Mouse (Mus musculus): ENCODE measurements at regions not wholly inside any gene's neighbourhood (a gene's known extent, or its start where the extent isn't known, plus 50 kb on each side); places are given as distances from the start of the nearest gene placed in this dataset.

- no peak overlapping the region for H3K4me3 ChIP-seq (replicated peaks; ENCODE audit: low read length)
- no peaks in the 10 kb centered on the region for H3K27me3 ChIP-seq (ENCODE audit: control insufficient read depth, insufficient read depth, low read length)
- H3K4me1 ChIP-seq (ENCODE audit: control insufficient read depth, insufficient read depth, low read length) = no peaks in the 10 kb centered on the region
- DNase-seq (ENCODE audit: low spot score) = no peak
- H3K27ac ChIP-seq (replicated peaks; ENCODE audit: low read depth, low read length) = no peak overlapping the region
- ATAC-seq (ENCODE audit: low FRiP score, low read depth) = no peak
- no peaks in the 10 kb centered on the region for H3K36me3 ChIP-seq (ENCODE audit: control insufficient read depth, insufficient read depth, low read length)
- no peak overlapping the region for H3K4me2 ChIP-seq (replicated peaks; ENCODE audit: low read depth, low read length, severe bottlenecking)
- 89% methylated on average over 1 of the region's 1 CpGs for WGBS
- no peak for TF ChIP-seq POLR2A (IDR thresholded peaks at IDR 0.05; ENCODE audit: borderline replicate concordance, extremely low read depth, insufficient read depth, insufficient read length)
- H3K9me3 ChIP-seq (ENCODE audit: control insufficient read depth, low read length) = no peaks in the 10 kb centered on the region
- H3K9ac ChIP-seq (ENCODE audit: low read depth, low read length, severe bottlenecking) = no peak overlapping the region
Measured at GRCm38 (mm10) chr6:78821251-78821650, 352.6 kb upstream of the Reg3g start.

- no peaks in the 10 kb centered on the region for H3K27me3 ChIP-seq (ENCODE audit: control insufficient read depth, insufficient read depth, low read length)
- no peak overlapping the region for H3K4me2 ChIP-seq (replicated peaks; ENCODE audit: low read depth, low read length, severe bottlenecking)
- 57% methylated on average over 2 of the region's 2 CpGs for WGBS
- no peak overlapping the region for H3K4me3 ChIP-seq (replicated peaks; ENCODE audit: low read length)
- no peak for ATAC-seq (ENCODE audit: low FRiP score, low read depth)
- H3K9ac ChIP-seq (ENCODE audit: low read depth, low read length, severe bottlenecking) = no peak overlapping the region
- no peak for TF ChIP-seq POLR2A (IDR thresholded peaks at IDR 0.05; ENCODE audit: borderline replicate concordance, extremely low read depth, insufficient read depth, insufficient read length)
- no peaks in the 10 kb centered on the region for H3K4me1 ChIP-seq (ENCODE audit: control insufficient read depth, insufficient read depth, low read length)
- no peak for DNase-seq (ENCODE audit: low spot score)
- H3K36me3 ChIP-seq (ENCODE audit: control insufficient read depth, insufficient read depth, low read length) = no peaks in the 10 kb centered on the region
- no peak overlapping the region for H3K27ac ChIP-seq (replicated peaks; ENCODE audit: low read depth, low read length)
- no peaks in the 10 kb centered on the region for H3K9me3 ChIP-seq (ENCODE audit: control insufficient read depth, low read length)
Measured at GRCm38 (mm10) chr6:78797013-78797412, 328.3 kb upstream of the Reg3g start.

- no peaks in the 10 kb centered on the region for H3K36me3 ChIP-seq (ENCODE audit: control insufficient read depth, insufficient read depth, low read length)
- no peak overlapping the region for H3K4me3 ChIP-seq (replicated peaks; ENCODE audit: low read length)
- H3K4me1 ChIP-seq (ENCODE audit: control insufficient read depth, insufficient read depth, low read length) = no peaks in the 10 kb centered on the region
- H3K9ac ChIP-seq (ENCODE audit: low read depth, low read length, severe bottlenecking) = no peak overlapping the region
- no peak for TF ChIP-seq POLR2A (IDR thresholded peaks at IDR 0.05; ENCODE audit: borderline replicate concordance, extremely low read depth, insufficient read depth, insufficient read length)
- ATAC-seq (ENCODE audit: low FRiP score, low read depth) (no peak), DNase-seq (ENCODE audit: low spot score) (no peak)
- H3K27ac ChIP-seq (replicated peaks; ENCODE audit: low read depth, low read length) = no peak overlapping the region
- 77% methylated on average over 2 of the region's 2 CpGs for WGBS
- no peaks in the 10 kb centered on the region for H3K27me3 ChIP-seq (ENCODE audit: control insufficient read depth, insufficient read depth, low read length)
- H3K4me2 ChIP-seq (replicated peaks; ENCODE audit: low read depth, low read length, severe bottlenecking) = no peak overlapping the region
- no peaks in the 10 kb centered on the region for H3K9me3 ChIP-seq (ENCODE audit: control insufficient read depth, low read length)
Measured at GRCm38 (mm10) chr6:78788972-78789371, 320.3 kb upstream of the Reg3g start.

GRCm38 (mm10) chr6:78757619-78758018, 288.9 kb upstream of the Reg3g start:
- DNase-seq (ENCODE audit: low spot score) (no peak), ATAC-seq (ENCODE audit: low FRiP score, low read depth) (no peak)
- no peak overlapping the region for H3K27ac ChIP-seq (replicated peaks; ENCODE audit: low read depth, low read length)
- H3K4me1 ChIP-seq (ENCODE audit: control insufficient read depth, insufficient read depth, low read length) = no peaks in the 10 kb centered on the region
- H3K4me3 ChIP-seq (replicated peaks; ENCODE audit: low read length) = no peak overlapping the region
- no peaks in the 10 kb centered on the region; the same call in 1 of the 2 replicates for H3K9me3 ChIP-seq (ENCODE audit: control insufficient read depth, low read length)
- H3K4me2 ChIP-seq (replicated peaks; ENCODE audit: low read depth, low read length, severe bottlenecking) = no peak overlapping the region
- no peak overlapping the region for H3K9ac ChIP-seq (ENCODE audit: low read depth, low read length, severe bottlenecking)
- no peak for TF ChIP-seq POLR2A (IDR thresholded peaks at IDR 0.05; ENCODE audit: borderline replicate concordance, extremely low read depth, insufficient read depth, insufficient read length)
- no peaks in the 10 kb centered on the region for H3K27me3 ChIP-seq (ENCODE audit: control insufficient read depth, insufficient read depth, low read length)
- no peaks in the 10 kb centered on the region for H3K36me3 ChIP-seq (ENCODE audit: control insufficient read depth, insufficient read depth, low read length)
- 92% methylated on average over 3 of the region's 3 CpGs for WGBS
